Mouse (Mus musculus) lung, postnatal 0 days (tissue): ENCODE data around the gene B3gnt8. TPM values are rescaled to one million over a fixed set of nuclear protein-coding genes. Genes with fewer than 3 reads are reported as not detected.

Experiments used
- ATAC-seq: fragments of 200-750 bp; cut with Nextera tagmentation; 2 replicates; pipeline ENCODE4 v1.8.0; 2017; ENCODE audit warnings: moderate library complexity
- DNase-seq: peaks from one replicate; pipeline ENCODE4 v3.0.0-alpha.2; 2016; ENCODE audit warnings: low spot score
- H3K27ac ChIP-seq: fragments of 300-500 bp; sonication (generic); 2 replicates; pipeline ENCODE4 v1.5.1; 2014; ENCODE audit warnings: antibody characterized with exemption, mild to moderate bottlenecking, low read length, mixed read lengths
- H3K27me3 ChIP-seq: fragments of 300-500 bp; sonication (generic); replicated peaks from 2 replicates; pipeline ENCODE4 v1.6.1; 2014; ENCODE audit warnings: low read length, mixed read lengths; ENCODE audit not compliant: insufficient read depth
- H3K36me3 ChIP-seq: fragments of 300-500 bp; sonication (generic); 2 replicates; pipeline ENCODE4 v1.6.1; 2014; ENCODE audit warnings: low read length, mixed read lengths; ENCODE audit not compliant: insufficient read depth
- H3K4me1 ChIP-seq: fragments of 300-500 bp; sonication (generic); 2 replicates; pipeline ENCODE4 v1.6.1; 2014; ENCODE audit warnings: antibody characterized with exemption, low read depth, low read length, mixed read lengths; ENCODE audit not compliant: insufficient read depth
- H3K4me2 ChIP-seq: fragments of 300-500 bp; sonication (generic); replicated peaks from 2 replicates; pipeline ENCODE4 v1.6.1; 2014; ENCODE audit warnings: low read depth, mild to moderate bottlenecking, low read length, moderate library complexity, mixed read lengths
- H3K4me3 ChIP-seq: fragments of 300-500 bp; sonication (generic); 2 replicates; pipeline ENCODE4 v1.5.1; 2014; ENCODE audit warnings: low read depth, low read length
- H3K9ac ChIP-seq: fragments of 300-500 bp; sonication (generic); replicated peaks from 2 replicates; pipeline ENCODE4 v1.6.1; 2014; ENCODE audit warnings: low read depth, mild to moderate bottlenecking
- H3K9me3 ChIP-seq: fragments of 300-500 bp; sonication (generic); 2 replicates; pipeline ENCODE4 v1.6.1; 2016; ENCODE audit warnings: low read length, mixed read lengths
- CTCF ChIP-seq: IDR thresholded peaks from 2 replicates; pipeline ENCODE4 v1.5.1; 2016; ENCODE audit warnings: antibody characterized with exemption, mild to moderate bottlenecking
- EP300 ChIP-seq: IDR thresholded peaks from 2 replicates; pipeline ENCODE4 v1.6.1; 2016; ENCODE audit warnings: antibody characterized with exemption, mild to moderate bottlenecking, control low read depth
- WGBS: fragments of 180-500 bp; shearing (Covaris S2); extraction: QIAGEN DNeasy Blood & Tissue Kit; methylation state at CpG from one replicate; pipeline ENCODE4 v1.1.7; 2014; 5-methylcytosine and 5-hydroxymethylcytosine counted together
- polyA plus RNA-seq: library from polyadenylated mRNA; unstranded; fragments of >200 nt; fragmentation: Nextera tagmentation; extraction: Ambion mirVana; gene quantifications from 2 replicates; pipeline ENCODE4 v1.2.1, GENCODE M21; 2015

Gene B3gnt8
- polyA plus RNA-seq, 1 experiment from 2014 or later, result 10.9 TPM

- Histone ChIP-seq H3K4me1 (peaks cover 7% of the 10 kb centered on the region; the same call in 1 of the 2 replicates), H3K36me3 (no peaks in the 10 kb centered on the region), H3K9me3 (no peaks in the 10 kb centered on the region), H3K4me2 (no peak within 1 kb of the TSS), H3K27ac (no peak within 1 kb of the TSS), H3K27me3 (no peaks in the 10 kb centered on the region), H3K9ac (no peak within 1 kb of the TSS), H3K4me3 (no peak within 1 kb of the TSS)
- 70% methylated on average over 5 of the region's 5 CpGs for WGBS
- ATAC-seq (no peak), DNase-seq (no peak)
- TF ChIP-seq CTCF (no peak), EP300 (no peak)
These were observed 10.8 kb upstream of the B3gnt8 start, which contains the start of gene Erich4 for GRCm38 (mm10) chr7:25615706-25616011. TSS of gene Erich4 (minus strand) at chr7:25615892.

- no peaks in the 10 kb centered on the region for H3K9me3 ChIP-seq
- no peak for DNase-seq
- 81% methylated on average over 10 of the region's 10 CpGs for WGBS
These were observed 8.9 kb upstream of the B3gnt8 start for GRCm38 (mm10) chr7:25617376-25618160.

DNA sequence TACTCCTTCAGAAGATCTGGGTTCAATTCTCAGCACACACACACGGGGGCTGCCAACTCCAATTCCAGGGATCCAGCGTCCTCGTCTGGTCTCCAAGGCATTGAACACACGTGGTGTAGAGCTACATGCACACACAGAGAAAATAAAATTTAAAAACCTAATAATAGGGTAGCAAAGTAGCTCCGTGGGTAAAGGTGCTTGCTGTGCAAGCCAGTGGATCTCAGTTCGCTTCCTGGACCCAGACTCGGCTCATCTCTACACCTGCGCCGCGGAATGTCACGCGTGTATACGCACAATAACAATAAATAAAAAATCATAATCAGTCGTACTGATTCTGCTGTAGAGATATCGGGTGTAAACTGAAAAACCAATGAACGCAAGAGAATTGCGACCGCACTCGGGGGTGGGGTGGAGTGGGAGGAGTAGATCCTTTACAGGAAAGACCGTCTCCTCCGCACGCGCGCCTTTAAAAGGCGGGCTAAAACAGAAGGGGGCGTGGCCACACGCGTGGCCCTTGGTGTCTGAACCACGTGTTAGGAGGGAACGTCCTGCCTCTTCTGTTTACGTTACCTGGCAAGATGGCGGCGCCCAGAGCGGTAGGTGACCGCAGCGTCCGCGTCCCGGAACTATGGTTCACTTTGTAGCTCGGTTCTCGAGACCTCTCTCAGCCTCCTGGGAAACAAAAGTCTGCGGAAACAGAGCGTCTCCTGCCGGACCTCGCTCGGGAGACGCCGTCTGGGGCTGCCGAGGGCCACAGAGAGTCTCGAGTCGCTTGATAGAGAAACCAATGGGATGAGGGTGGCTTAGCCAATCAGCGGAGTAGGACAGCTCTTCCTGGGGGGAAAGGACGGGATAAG is 7.4 kb upstream of the B3gnt8 start, which contains the start of gene Dmac2:
Gene Dmac2 (plus strand): TSS at position 550 of the 857 bp plus-strand sequence.
- WGBS, result under 1% methylated on average over 53 of the region's 53 CpGs
- Histone ChIP-seq H3K4me1 (peaks cover 7% of the 10 kb centered on the region; the same call in 1 of the 2 replicates), H3K27me3 (no peaks in the 10 kb centered on the region), H3K9me3 (no peaks in the 10 kb centered on the region), H3K4me3 (peak within 1 kb of the TSS; percentile 55), H3K9ac (peak within 1 kb of the TSS; percentile 36; the same call in 1 of the 2 replicates), H3K4me2 (peak within 1 kb of the TSS; percentile 51), H3K27ac (no peak within 1 kb of the TSS), H3K36me3 (0 out of 2 replicates have a peak, but pooled peaks cover 6% of the 10 kb centered on the region)
- no peak for TF ChIP-seq EP300
- TF ChIP-seq CTCF, result 0 out of 2 replicates have a peak, but pooled peaks have one; percentile 9
- ATAC-seq, result peak; percentile 97
- DNase-seq, result peak; percentile 96

More at GRCm38 (mm10) chr7:25617376-25618160, 8.9 kb upstream of the B3gnt8 start:
- H3K27ac ChIP-seq, result no peak overlapping the region
- TF ChIP-seq CTCF (no peak), EP300 (no peak)
- H3K36me3 ChIP-seq, result no peaks in the 10 kb centered on the region
- no peak overlapping the region for H3K4me2 ChIP-seq
- no peak overlapping the region for H3K9ac ChIP-seq
- H3K27me3 ChIP-seq, result no peaks in the 10 kb centered on the region
- ATAC-seq, result no peak
- H3K4me3 ChIP-seq, result no peak overlapping the region
- peaks cover 7% of the 10 kb centered on the region; the same call in 1 of the 2 replicates for H3K4me1 ChIP-seq

DNA sequence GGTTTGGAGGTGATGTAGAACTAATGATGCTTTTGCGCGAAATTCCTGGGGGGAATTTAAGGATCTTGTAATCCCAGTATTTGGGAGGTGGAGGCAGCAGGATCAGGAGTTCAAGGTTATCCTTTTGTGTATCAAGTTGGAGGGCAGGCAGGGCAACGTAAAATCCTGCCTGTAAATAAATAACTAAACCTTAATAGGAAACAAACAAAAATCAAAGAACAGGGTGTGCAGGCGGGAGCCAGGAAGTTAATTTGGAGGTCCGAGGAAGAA is 6.8 kb upstream of the B3gnt8 start:
- ATAC-seq, result no peak
- 17% methylated on average over 5 of the region's 5 CpGs for WGBS
- TF ChIP-seq CTCF, result no peak
- TF ChIP-seq EP300, result no peak
- peak overlapping the region; percentile 36; the same call in 1 of the 2 replicates for H3K9ac ChIP-seq
- peak overlapping the region; percentile 55 for H3K4me3 ChIP-seq
- no peak for DNase-seq
- peaks cover 7% of the 10 kb centered on the region; the same call in 1 of the 2 replicates for H3K4me1 ChIP-seq
- no peak overlapping the region for H3K27ac ChIP-seq
- H3K36me3 ChIP-seq, result peaks cover 6% of the 10 kb centered on the region; the same call in 1 of the 2 replicates
- no peaks in the 10 kb centered on the region for H3K9me3 ChIP-seq
- no peaks in the 10 kb centered on the region for H3K27me3 ChIP-seq
- H3K4me2 ChIP-seq, result peak overlapping the region; percentile 51

- no peak for DNase-seq
- TF ChIP-seq EP300 (no peak), CTCF (no peak)
- H3K27ac ChIP-seq, result no peak overlapping the region
These were observed 6.4 kb upstream of the B3gnt8 start for GRCm38 (mm10) chr7:25620101-25620500.

DNA sequence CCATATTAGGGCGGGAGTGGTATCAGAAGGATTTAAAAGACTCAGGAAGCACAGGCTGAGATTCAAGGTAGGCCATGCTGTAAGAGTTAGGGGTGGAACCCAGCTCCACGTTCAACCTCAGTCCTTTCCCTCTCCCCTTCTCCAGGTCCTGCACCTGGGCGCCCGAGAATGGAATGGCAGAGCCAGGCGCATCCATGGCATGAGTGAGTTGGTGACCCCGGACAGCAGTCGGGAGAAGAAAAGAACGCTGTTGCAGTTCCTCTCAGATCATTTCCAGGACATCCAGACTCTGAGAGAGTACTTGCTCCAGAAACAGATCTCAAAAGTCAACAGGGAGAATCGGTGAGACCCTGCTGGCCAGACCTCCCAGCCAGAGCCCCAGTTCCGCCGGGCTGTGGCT is 5.7 kb upstream of the B3gnt8 start:
- peaks cover 9% of the 10 kb centered on the region; the same call in 1 of the 2 replicates for H3K36me3 ChIP-seq
- no peak overlapping the region for H3K9ac ChIP-seq
- H3K4me2 ChIP-seq, result no peak overlapping the region
- 92% methylated on average over 11 of the region's 11 CpGs for WGBS
- no peak overlapping the region for H3K4me3 ChIP-seq
- no peak for ATAC-seq
- H3K4me1 ChIP-seq, result peaks cover 7% of the 10 kb centered on the region; the same call in 1 of the 2 replicates
- no peaks in the 10 kb centered on the region for H3K9me3 ChIP-seq
- no peak overlapping the region for H3K27ac ChIP-seq
- no peaks in the 10 kb centered on the region for H3K27me3 ChIP-seq
- DNase-seq, result no peak
- TF ChIP-seq EP300 (no peak), CTCF (no peak)

More at GRCm38 (mm10) chr7:25620101-25620500, 6.4 kb upstream of the B3gnt8 start:
- H3K4me1 ChIP-seq, result peaks cover 7% of the 10 kb centered on the region; the same call in 1 of the 2 replicates
- H3K9me3 ChIP-seq, result no peaks in the 10 kb centered on the region
- no peak overlapping the region for H3K4me3 ChIP-seq
- peaks cover 9% of the 10 kb centered on the region; the same call in 1 of the 2 replicates for H3K36me3 ChIP-seq
- no peaks in the 10 kb centered on the region for H3K27me3 ChIP-seq
- H3K9ac ChIP-seq, result no peak overlapping the region
- peak overlapping the region; percentile 51; the same call in 1 of the 2 replicates for H3K4me2 ChIP-seq
- ATAC-seq, result no peak
- 90% methylated on average over 5 of the region's 5 CpGs for WGBS
